ENCODE assay signal across 18 mouse cellular contexts in genomic region chr10:108597385-108597784, GRCm38 (mm10).
A peak's percentile ranks its signal among the peaks of the same experiment; 100 is the strongest.
DNase-seq lines count a peak whose midpoint lies in the region; ATAC-seq and TF ChIP-seq lines count a peak whose summit lies in the region.
"Had no signal": no experiment of that assay in that cellular context is flagged by ENCODE, and none has a peak within 500 bp of the region (broad histone marks: within the 10 kb centered on the region; RNA-seq: fewer than 3 reads in every experiment).

No protein-coding gene starts in this region.

- 0 out of 2 replicates have a peak, but pooled peaks cover 8% of the 10 kb centered on the region for H3K4me1 ChIP-seq in forebrain, postnatal 0 days (ENCODE audit: insufficient read depth)
- H3K4me1 ChIP-seq in forebrain, embryonic 12.5 days, result no peaks in the 10 kb centered on the region
- H3K4me1 ChIP-seq in liver, embryonic 12.5 days, result peaks cover 31% of the 10 kb centered on the region
- H3K4me1 ChIP-seq in E14TG2a.4 (replicated peaks; ENCODE audit: low read depth, low read length), result no peaks in the 10 kb centered on the region
- H3K4me1 ChIP-seq in small intestine, adult 2 months (ENCODE audit: control insufficient read depth, insufficient read depth, insufficient read length, low read length), result no peaks in the 10 kb centered on the region
- H3K4me1 ChIP-seq: hindbrain, embryonic 10.5 days; limb, embryonic 10.5 days; neural tube, embryonic 12.5 days had no signal

- WGBS in forebrain, postnatal 0 days, result 79% methylated on average over 1 of the region's 1 CpGs
- 74% methylated on average over 1 of the region's 1 CpGs for WGBS in forebrain, embryonic 12.5 days
- WGBS in liver, embryonic 12.5 days (ENCODE audit: insufficient replicate concordance), result 73% methylated on average over 1 of the region's 1 CpGs
- 80% methylated on average over 1 of the region's 1 CpGs for WGBS in small intestine, adult 2 months

- H3K9me3 ChIP-seq in forebrain, postnatal 0 days (ENCODE audit: low read length), result peaks cover 9% of the 10 kb centered on the region; the same call in 1 of the 2 replicates
- H3K9me3 ChIP-seq in forebrain, embryonic 12.5 days, result peaks cover 11% of the 10 kb centered on the region
- peaks cover 12% of the 10 kb centered on the region for H3K9me3 ChIP-seq in liver, embryonic 12.5 days (replicated peaks)
- peaks cover 8% of the 10 kb centered on the region for H3K9me3 ChIP-seq in E14TG2a.4 (ENCODE audit: low read length)
- H3K9me3 ChIP-seq: intestine, embryonic 15.5 days; stomach, embryonic 15.5 days had no signal

- no peak overlapping the region for H3K27ac ChIP-seq in forebrain, postnatal 0 days (ENCODE audit: low read depth, low read length)
- no peak overlapping the region for H3K27ac ChIP-seq in forebrain, embryonic 12.5 days
- no peak overlapping the region for H3K27ac ChIP-seq in liver, embryonic 12.5 days
- no peak overlapping the region for H3K27ac ChIP-seq in small intestine, adult 2 months (ENCODE audit: insufficient read depth, low read depth, low read length)
- H3K27ac ChIP-seq: forebrain, embryonic 10.5 days; heart, embryonic 15.5 days; hindbrain, embryonic 10.5 days; intestine, embryonic 15.5 days; limb, embryonic 10.5 days; neural tube, embryonic 12.5 days; stomach, embryonic 15.5 days had no signal

- TF ChIP-seq POLR2A in small intestine, adult 2 months (IDR thresholded peaks at IDR 0.05; ENCODE audit: low read depth, low read length), result no peak

- no peak for DNase-seq in forebrain, postnatal 0 days
- DNase-seq in liver, result peak; percentile 27
- no peak for DNase-seq in right cerebral cortex, adult 18-20 months
- DNase-seq in cerebellum, adult 8-10 months, result no peak
- DNase-seq: B cell, adult 2 months; kidney, postnatal 36 days; thymus, postnatal 4 days had no signal

- TF ChIP-seq CTCF in forebrain, postnatal 0 days (IDR thresholded peaks at IDR 0.05; ENCODE audit: low read depth), result peak; percentile 47
- peak; percentile 59 for TF ChIP-seq CTCF in E14TG2a.4 (conservative IDR thresholded peaks at IDR 0.05; ENCODE audit: low read length)
- peak; percentile 35; the same call in 1 of the 2 replicates for TF ChIP-seq CTCF in small intestine, adult 2 months (IDR thresholded peaks at IDR 0.05; ENCODE audit: extremely low read depth, insufficient read length, insufficient replicate concordance, low read depth, low read length)

- H3K4me2 ChIP-seq in forebrain, postnatal 0 days (ENCODE audit: low read depth), result no peak overlapping the region
- no peak overlapping the region for H3K4me2 ChIP-seq in forebrain, embryonic 12.5 days
- H3K4me2 ChIP-seq in liver, embryonic 12.5 days, result no peak overlapping the region
- H3K4me2 ChIP-seq: heart, embryonic 15.5 days; intestine, embryonic 15.5 days; neural tube, embryonic 12.5 days; stomach, embryonic 15.5 days had no signal

- H3K9ac ChIP-seq in forebrain, postnatal 0 days, result no peak overlapping the region
- no peak overlapping the region for H3K9ac ChIP-seq in forebrain, embryonic 12.5 days
- H3K9ac ChIP-seq in liver, embryonic 12.5 days, result no peak overlapping the region
- H3K9ac ChIP-seq: heart, embryonic 15.5 days; intestine, embryonic 15.5 days; neural tube, embryonic 12.5 days; stomach, embryonic 15.5 days had no signal

- no peak for ATAC-seq in forebrain, postnatal 0 days
- no peak for ATAC-seq in forebrain, embryonic 12.5 days (ENCODE audit: low FRiP score)
- ATAC-seq in liver, embryonic 12.5 days, result no peak
- ATAC-seq: intestine, embryonic 15.5 days had no signal

- H3K4me3 ChIP-seq in forebrain, postnatal 0 days (ENCODE audit: low read depth, low read length), result no peak overlapping the region
- no peak overlapping the region for H3K4me3 ChIP-seq in forebrain, embryonic 12.5 days (replicated peaks)
- no peak overlapping the region for H3K4me3 ChIP-seq in liver, embryonic 12.5 days
- no peak overlapping the region for H3K4me3 ChIP-seq in E14TG2a.4 (replicated peaks; ENCODE audit: low read length)
- no peak overlapping the region for H3K4me3 ChIP-seq in small intestine, adult 2 months (ENCODE audit: low read depth, low read length)
- H3K4me3 ChIP-seq: forebrain, embryonic 10.5 days; heart, embryonic 15.5 days; hindbrain, embryonic 10.5 days; intestine, embryonic 15.5 days; limb, embryonic 10.5 days; neural tube, embryonic 12.5 days; stomach, embryonic 15.5 days had no signal

- no peaks in the 10 kb centered on the region for H3K27me3 ChIP-seq in forebrain, postnatal 0 days (ENCODE audit: insufficient read depth, low read length)
- no peaks in the 10 kb centered on the region for H3K27me3 ChIP-seq in forebrain, embryonic 12.5 days
- no peaks in the 10 kb centered on the region for H3K27me3 ChIP-seq in liver, embryonic 12.5 days (replicated peaks)
- no peaks in the 10 kb centered on the region for H3K27me3 ChIP-seq in E14TG2a.4 (ENCODE audit: insufficient read depth, low read length)
- H3K27me3 ChIP-seq in small intestine, adult 2 months (ENCODE audit: control insufficient read depth, insufficient read depth, low read length), result no peaks in the 10 kb centered on the region
- H3K27me3 ChIP-seq: heart, embryonic 15.5 days; intestine, embryonic 15.5 days; neural tube, embryonic 12.5 days; stomach, embryonic 15.5 days had no signal

- H3K36me3 ChIP-seq in forebrain, postnatal 0 days (ENCODE audit: insufficient read depth), result no peaks in the 10 kb centered on the region; the same call in 1 of the 2 replicates
- no peaks in the 10 kb centered on the region for H3K36me3 ChIP-seq in forebrain, embryonic 12.5 days (replicated peaks)
- H3K36me3 ChIP-seq in liver, embryonic 12.5 days, result peaks cover 4% of the 10 kb centered on the region; the same call in 1 of the 2 replicates
- H3K36me3 ChIP-seq in E14TG2a.4 (ENCODE audit: insufficient read depth, low read length), result no peaks in the 10 kb centered on the region
- no peaks in the 10 kb centered on the region for H3K36me3 ChIP-seq in small intestine, adult 2 months (ENCODE audit: control insufficient read depth, insufficient read depth, low read length)
- H3K36me3 ChIP-seq: heart, embryonic 15.5 days; intestine, embryonic 15.5 days; limb, embryonic 10.5 days; stomach, embryonic 15.5 days had no signal
